Mouse (Mus musculus) CD8-positive naive resting alpha-beta T cell, adult 2 months (primary cell): Measurements from ENCODE around the gene Abhd15.
A peak's percentile ranks its signal among the peaks of the same experiment; 100 is the strongest.

ENCODE experiments used
- DNase-seq, 2 experiments: peaks; one replicate each; pipeline ENCODE4 v3.0.0; 2022; ENCODE audit warnings: low read depth in 2 of 2, low spot score in 2 of 2

Gene Abhd15

DNA sequence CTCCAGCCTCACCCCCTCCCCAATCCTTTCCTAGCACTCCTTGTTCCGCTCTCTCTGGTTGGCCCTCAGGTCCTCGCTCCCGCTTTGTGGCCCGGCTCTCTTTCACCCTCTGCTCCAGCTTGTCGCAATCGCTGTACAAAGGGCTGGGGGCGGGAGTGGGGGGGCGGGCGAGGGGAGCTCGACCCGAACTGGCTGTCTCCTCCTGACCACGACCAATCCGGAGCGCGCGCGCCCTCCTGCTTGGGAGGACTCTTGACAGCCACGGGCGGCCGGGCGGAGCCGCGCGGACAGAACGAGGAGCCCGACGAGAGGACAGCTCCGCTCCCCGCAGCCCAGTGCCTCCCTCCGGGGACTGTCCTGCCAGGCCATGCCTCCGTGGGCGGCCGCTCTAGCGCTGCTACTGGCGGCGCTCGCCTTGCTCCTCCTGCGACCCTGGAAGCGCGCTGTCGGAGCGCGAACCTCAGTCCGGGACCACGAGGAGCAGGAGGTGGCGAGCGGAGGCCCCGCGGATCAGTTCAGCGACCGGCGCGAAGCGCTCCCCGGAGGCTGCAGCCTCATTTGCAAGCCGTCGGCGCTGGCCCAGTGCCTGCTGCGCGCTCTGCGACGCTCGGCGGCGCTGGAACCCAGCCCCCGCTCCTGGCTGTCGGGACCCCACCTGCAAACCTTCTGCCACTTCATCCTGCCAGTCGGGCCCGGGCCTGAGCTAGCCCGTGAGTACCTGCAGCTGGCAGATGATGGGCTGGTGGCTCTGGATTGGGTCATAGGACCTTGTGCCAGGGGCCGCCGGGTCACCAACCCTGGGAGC is at the start of gene Abhd15:
TSS of gene Abhd15 (plus strand) at position 290 of the 805 bp plus-strand sequence.
- DNase-seq, result peak; percentile 45 to 48

DNA sequence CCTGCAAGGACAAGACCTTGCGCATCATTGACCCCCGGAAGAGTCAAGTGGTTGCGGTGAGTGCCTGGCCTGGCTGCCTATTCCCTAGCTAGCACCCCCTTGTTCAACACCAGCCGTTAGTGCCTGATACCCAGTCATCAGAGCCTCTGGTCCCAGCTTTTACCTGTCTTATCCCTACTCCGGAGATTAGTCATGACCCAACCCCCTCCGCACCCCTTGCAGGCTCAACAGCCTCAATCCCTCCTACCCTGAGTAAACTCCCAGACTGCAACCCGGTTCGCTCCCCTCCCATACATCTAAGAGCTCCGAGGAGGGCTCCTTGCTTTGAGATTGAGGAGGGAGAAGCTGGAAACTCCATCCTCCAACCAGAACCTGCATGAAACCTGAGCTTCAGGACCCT is 48.4 kb upstream of the Abhd15 start:
- DNase-seq, result no peak

DNA sequence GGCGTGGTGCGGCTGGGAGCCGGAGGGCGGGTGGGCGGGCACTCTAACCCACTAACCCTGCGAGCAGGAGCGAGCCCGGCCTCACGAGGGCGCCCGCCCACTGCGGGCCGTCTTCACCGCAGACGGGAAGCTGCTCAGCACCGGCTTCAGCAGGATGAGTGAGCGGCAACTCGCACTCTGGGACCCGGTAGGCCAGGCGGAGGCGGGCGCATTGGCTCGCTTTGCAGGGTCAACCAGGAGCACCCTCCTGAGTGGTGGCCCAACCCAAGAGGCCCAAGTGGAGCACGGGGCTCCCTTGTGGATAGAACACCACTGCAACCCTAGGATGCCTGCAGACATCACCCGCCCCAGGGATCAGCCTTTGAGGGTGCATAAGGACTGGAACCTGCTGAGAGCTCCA is 47.8 kb upstream of the Abhd15 start:
- peak; percentile 77 to 85 for DNase-seq

DNA sequence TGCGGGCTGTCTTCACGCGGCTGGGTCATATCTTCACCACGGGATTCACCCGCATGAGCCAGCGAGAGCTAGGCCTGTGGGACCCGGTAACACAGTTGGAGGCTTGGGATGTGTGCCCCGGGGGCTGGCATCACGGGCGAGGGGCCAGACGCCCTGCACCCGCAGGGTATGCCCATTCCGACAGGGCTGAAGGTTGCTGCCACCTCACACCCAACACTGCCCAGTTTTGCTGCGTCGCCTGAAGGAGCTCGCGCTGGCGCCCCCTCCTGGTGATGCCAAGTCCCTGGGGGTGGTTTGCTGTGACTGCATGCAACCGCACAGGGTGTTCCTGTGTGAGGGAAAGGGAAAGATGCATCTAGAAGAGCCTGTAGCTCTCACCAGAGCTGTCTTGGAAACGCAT is 47.1 kb upstream of the Abhd15 start:
- peak; percentile 76 to 85 for DNase-seq

DNA sequence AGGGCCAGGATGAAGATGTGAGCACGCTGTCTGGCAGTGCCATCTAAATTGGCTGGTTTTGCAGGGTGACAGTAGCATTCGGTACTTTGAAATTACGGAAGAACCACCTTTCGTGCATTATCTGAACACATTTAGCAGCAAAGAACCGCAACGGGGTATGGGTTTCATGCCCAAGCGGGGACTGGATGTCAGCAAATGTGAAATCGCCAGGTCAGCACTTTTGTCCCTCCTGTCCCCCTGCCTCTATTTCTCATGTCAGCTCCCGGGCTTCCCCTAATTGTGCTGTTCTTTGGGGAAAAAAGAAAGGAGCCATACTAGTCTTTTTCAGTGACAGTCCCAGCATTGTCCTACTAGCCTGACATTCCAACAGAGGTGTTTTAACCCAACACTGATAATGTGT is 46.5 kb upstream of the Abhd15 start:
- no peak for DNase-seq

DNA sequence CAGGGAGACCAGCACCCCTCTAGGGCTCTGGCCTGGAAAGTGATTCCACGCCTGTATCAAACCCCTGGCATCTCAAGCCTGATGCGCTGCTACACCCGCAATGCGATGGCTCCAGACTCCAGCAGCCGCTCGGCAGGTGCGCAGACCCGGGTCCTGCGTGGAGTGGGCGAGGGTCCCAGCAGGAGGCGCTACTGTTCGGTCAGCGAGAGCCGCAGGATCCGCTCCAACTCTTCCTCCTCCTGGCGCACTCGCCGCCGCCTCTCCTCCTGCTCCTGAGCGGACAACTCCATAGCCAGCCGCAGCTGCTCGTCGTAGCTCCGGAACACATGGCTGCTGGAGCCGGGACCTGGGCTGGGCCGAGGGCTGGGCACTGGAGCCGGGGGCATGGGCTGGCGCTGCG is 43.5 kb upstream of the Abhd15 start:
- DNase-seq, result no peak

DNA sequence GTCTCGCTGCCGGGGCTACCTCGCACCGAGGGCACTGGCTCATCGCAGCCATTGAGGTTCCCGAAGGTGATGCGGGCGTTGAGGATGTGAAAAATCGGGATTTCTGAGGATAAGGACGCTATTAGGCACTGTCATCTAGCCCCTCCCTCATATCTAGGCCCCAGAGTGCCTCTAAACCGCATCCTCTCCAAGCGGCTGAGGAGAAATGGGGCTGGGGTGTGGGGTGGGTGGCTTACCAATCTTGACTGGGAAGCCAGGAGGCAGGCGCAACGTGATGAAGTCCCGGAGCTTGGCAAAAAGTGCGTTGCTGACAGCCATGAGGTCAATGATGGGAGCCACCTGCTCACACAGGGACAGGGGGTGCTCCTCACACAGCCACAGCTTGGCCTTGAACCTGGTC is 42.1 kb upstream of the Abhd15 start:
- no peak for DNase-seq

DNA sequence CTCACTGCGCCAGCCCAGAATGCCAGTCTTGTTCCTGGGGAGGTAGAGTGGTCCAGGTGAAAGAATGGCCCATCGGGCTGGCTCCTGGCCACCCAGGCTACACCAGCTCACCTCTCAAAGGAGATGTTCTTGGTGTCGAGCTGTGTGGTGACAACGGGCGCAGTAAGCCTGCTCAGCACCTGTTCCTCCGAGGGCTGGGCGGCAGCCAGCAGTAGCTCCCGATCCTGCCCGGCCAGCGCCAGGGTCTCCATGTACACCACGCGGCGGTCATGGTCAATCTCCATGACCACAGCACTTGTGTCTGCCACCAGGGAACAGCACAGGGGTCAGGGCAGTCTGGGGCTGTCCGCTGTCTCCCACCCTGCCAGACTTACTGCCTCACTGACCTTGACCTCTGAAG is 38.7 kb upstream of the Abhd15 start:
- DNase-seq, result no peak

DNA sequence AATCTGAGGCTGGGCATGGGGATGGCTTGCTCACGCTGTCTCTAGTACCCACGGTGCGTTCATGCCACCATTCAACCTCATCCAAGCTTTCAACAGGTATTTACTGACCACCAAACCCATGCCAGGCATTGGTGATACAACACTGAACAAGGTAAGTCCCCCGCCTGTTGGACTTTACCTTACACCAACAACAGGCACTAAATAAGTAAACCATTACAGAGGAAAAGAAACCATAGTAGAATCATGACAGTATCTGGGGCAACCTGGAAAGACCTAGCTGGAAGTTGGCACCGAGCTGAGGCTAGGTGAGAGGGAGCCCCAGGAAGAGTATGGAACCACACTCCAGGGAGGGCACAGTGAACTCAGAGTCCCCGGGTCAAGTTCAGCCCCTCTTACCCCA is 38.0 kb upstream of the Abhd15 start:
- DNase-seq, result no peak

DNA sequence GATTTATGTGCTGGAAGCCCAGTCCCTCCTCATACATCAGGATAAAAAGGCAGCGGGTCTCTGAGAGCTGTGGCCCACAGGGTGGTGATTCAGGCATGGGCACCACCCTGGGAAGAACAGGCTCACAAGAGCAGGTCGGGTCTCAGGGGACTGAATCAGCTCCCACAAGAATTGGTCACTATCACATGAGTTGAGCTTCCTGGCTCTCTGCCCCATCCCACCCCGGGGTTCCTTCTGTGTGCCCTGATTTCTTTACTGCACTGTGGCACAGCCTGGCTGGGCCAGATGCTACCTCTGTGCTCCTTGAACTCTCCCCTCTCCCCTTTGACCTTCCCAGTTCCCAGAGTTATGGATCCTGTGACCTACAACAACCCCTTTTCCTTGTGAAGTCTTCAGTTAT is 31.9 kb upstream of the Abhd15 start:
- DNase-seq, result no peak

DNA sequence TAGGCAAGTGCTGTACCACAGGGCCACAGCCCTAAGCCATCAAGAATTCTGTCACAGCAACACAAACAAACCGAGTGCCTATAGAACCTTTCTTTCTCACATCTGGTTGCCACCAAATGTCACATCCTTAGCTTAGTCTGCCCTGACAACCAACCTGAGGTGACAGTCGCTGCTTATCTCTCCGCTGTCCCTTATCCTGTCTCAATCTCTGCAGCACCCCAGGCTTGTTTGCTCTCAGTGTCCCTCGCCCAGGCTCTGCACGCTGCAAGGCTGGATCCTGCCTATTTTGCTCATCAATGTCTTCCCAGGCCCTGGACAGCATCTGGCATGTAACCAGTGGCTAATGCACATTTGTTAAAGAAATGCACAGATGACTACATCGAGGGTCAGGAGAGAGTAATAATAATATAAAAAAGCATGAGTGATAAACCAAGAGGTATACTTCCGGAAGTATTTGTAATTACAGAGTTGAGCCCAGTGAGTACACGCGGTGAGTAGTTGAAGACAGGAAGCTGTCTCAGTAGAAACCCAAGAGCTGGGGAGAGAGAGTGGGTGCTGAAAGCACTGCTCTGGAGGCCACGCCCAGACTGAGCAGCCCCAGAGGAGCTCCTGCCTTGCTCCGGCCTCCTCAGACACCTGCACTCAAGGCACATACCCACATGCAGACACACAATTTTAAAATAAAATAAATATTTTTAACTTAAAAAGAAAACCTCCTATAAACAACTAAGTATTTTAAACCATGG is 31.2 kb upstream of the Abhd15 start:
- peak in 1 of 2 experiments; percentile 47 for DNase-seq

DNA sequence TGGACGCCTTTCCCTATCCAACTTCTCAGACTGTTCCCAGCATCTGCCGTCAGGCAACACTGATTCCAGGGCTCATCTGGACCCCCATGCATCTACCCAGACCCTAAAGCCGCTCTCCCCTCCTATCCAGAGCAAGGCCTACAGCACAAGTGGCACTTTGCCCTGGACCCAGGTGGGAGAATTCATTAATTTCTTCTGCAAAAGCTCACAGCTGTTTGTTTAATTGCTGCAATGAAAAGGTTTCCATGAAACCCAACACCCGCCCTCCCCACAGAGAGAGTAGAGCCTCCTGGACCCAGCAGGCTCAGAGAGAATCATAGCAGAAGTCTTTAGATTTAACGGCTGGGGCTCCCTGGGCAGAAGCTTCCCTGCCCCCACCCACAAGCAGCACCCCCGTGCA is 29.7 kb upstream of the Abhd15 start:
- DNase-seq, result no peak

DNA sequence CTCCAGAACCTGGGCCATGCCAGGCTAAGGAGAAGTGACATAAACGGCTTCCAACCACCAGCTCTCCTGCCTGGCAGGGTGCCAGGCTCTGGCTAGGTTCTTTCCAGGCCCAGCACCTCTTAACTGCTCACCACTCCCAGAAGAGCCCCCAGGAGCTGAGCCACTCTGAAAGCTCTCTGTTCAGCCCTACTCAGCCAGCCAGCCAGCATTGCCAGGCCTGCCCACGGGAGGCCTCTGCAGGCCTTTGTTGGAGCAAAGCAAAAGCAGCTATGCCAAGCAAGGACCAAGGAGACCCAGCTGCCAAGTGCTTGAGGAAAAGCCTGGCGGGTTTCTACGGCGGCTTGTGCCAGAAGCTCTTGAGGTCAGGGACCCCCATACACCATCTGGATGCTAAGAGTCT is 28.1 kb upstream of the Abhd15 start:
- DNase-seq, result no peak

DNA sequence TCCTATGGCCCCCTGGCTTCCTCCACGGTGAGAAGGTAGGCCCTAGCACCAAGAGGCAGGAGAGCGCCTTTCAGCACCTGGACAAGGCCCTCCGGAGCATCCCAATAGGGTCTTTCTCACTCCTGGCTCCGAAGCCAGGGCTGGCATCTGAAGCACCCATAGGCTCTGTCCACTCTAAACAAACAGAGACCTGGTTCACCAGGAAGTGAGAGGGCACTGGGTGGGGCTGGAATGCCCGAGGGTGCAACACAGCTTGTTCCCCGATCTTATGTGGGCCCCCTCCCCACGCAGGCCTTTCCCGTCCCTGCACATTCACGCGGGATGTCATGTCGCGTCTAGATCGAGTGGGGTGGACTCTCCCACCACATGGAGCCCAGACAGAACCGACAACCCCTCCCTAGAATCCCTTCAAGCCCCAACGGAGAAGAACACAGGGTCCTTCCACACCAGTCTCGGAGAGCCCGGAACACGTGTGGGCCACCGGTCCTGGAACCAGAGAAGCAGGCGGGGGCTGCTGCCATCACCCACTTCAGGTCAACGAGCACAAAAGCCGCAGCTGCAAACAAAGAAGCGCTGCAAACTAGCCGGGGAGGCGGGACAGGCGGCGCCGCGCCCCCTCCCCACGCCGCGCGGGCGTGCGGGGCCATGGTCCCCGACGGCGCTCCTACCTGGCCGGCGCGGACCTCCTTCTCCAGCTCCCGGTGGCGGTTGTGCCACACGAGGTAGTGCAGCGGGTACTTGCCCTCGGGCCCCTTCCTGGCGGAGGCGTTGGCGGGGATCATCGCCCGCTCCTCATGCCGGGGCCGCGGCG is 25.9 kb upstream of the Abhd15 start:
- DNase-seq, result no peak

DNA sequence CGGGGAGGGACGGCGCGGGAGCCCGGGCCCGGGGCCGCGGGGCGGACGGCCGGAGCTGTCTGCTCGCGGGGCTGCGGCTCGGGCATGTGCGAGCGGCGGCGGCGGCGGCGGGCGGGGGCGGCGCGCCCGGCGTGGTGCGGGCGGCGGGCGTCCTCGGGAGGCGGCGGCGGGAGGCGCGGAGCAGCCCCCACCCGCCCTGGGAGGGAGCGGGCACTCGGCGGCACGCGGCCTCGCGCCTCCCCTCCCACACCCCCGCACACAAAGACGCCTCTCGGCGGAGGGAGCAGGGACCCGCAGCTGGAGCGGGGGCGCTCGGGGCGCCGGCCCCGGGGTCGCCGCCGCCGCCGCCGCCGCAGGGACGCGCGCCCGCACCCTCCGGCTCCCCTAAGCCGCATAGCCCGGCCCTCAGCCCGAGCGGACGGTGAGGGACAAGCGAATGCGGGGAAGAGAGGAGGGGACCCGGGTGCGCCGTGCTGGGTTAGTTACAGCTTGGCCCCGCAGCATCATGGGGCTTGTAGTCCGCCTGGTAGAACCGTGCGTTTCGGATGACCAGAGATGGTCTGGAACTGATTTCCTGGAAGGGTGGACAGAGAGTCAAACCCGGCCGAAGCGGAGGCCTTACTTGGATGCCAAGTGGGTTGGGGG is 25.2 kb upstream of the Abhd15 start, which contains the start of gene Ankrd13b:
TSS of gene Ankrd13b (minus strand) at position 88 of the 645 bp plus-strand sequence.
- DNase-seq, result no peak

DNA sequence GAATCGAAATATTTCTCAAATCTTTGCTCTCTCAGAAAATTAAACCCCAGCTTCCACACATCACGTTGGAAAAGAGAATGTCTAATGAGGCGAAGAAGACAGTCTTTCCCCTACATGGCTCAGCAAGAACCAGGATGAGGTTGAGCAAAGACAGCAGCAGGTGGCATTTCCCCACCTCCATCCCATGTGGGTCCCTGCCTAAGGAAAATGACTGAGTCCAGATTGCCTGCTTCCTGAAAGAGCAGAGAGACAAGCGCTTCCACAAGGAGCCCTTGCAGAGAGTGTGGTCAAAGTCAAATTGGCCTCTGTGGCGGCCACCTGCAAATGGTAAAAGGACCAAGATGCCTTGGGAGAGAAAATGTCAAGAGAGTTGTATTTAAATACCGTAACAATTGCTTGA is 24.5 kb upstream of the Abhd15 start:
- no peak for DNase-seq

DNA sequence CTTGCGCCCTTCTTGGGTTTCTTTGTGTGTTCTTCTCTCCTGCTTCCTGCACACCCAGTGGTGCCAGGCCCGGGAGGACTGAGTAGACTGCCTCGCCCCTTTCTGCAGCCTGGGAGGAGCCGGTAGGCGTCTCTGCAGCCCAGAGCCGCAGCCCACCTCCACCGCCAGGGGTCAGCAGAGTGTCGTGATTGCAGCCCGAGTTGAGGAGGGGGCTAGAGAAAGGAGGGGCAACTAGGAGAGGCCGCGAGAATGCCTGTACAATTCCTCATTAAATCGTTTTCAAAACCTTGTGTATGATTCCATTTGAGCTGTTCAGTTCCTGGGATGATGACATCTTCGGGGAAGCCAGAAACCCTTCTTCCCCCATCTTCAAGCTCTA is 23.8 kb upstream of the Abhd15 start:
- peak; percentile 81 to 86 for DNase-seq

DNA sequence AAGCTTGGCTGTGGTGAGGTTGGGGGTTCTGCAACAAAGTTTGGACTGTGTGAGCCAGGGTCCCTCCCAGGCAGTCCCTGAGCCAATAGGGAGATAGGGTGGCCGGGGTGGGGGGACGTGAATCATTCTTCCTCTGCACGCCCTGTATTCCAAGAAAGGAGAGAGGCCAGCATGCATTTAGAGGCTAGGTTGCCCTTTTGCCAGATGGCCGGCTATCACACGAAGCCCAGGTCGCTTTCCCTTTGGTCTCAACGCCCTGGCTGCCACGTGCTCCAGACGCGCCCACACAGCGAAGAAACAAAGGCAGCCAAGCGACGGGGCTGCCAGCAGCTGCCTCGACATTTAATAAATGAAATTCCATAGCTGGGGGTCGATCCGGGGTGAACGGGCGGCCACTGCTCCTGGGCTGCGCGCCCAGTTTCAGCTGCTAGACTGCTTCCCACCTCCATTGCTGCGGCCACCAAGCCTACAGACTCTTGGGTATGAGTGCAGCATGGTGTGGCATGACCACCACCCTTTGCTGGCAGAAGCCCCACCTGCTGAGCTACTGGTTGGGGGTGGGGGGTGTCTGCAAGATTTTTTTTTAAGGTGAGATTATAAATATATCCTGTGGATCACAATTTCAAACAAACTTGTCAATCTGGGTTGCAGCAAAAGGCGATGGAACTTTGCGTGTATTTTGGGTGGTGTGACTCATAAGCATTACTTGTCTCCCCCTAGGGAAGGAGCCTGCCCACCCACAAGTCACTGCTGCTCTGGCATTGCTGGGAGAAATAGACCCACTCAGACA is 23.2 kb upstream of the Abhd15 start:
- no peak for DNase-seq

DNA sequence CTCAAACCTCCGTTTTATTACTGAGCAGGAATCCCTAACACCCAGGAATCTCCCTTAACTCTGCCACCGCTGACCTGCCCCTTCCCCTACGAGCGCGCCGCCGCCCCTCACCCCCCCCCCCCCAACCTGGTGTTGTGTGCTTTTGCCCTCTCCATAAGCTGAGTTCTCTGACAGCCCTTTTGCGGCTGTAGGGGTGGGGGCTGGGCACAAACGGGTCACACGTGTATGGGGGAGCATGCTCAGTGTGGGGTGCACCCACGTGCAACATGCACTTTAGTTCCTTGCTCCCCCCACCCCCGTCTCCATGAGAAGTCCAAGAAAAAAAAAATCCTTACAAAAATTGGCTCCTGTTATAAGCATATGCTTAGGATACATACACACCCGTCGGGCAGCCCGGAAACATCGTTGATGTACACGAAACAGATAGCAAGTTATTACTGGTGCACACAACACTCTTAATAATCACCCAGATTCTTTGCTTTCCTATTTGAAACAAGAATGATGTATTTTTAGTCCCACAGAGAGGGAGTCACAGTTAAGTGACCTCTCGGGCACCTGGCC is 22.5 kb upstream of the Abhd15 start:
- no peak for DNase-seq

DNA sequence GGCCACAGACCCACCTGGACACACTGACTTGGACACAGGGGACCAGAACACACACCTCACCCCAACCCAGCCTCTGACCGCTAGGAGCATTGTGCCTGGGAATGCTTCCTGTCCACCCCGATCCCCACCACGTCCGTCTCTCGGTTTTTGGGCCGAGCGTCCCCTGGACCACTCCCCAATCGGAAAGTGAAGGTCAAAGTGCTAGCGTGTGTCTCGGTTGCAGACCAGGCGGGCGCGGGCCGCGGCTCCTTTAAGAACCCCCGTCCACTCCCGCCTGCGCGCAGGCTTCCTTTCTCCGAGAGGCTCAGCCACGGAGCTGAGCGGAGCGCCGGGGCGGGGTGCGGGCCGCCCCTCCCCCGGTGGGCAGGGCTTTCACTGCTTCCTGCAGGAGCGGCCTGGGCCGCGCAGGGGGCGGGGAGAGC is 22.0 kb upstream of the Abhd15 start:
- peak; percentile 78 to 82 for DNase-seq
